Mouse (Mus musculus) hindbrain, embryonic 10.5 days (tissue): ENCODE results near the gene Tbc1d2. TPM values are rescaled to one million over a fixed set of nuclear protein-coding genes. Genes with fewer than 3 reads are reported as not detected.
"Not testable (repeated sequence)": the region's sequence is repeated elsewhere in the genome, so short reads cannot be mapped to it uniquely, and the experiment has no call there.

Source experiments
- DNase-seq: peaks from one replicate; pipeline ENCODE4 v3.0.0-alpha.2; 2017; ENCODE audit warnings: low spot score
- H3K27ac ChIP-seq: fragments of 300-500 bp; sonication (generic); 2 replicates; pipeline ENCODE4 v1.5.1; 2016; ENCODE audit warnings: mild to moderate bottlenecking, moderate library complexity
- H3K27me3 ChIP-seq: fragments of 300-500 bp; sonication (generic); 2 replicates; pipeline ENCODE4 v1.6.1; 2016; ENCODE audit warnings: mild to moderate bottlenecking; ENCODE audit not compliant: poor library complexity, insufficient read depth, severe bottlenecking
- H3K36me3 ChIP-seq: fragments of 300-500 bp; sonication (generic); 2 replicates; pipeline ENCODE4 v1.6.1; 2016; ENCODE audit warnings: mild to moderate bottlenecking, moderate library complexity
- H3K4me1 ChIP-seq: fragments of 300-500 bp; sonication (generic); replicated peaks from 2 replicates; pipeline ENCODE4 v1.6.1; 2016; ENCODE audit warnings: mild to moderate bottlenecking
- H3K4me3 ChIP-seq: fragments of 300-500 bp; sonication (generic); 2 replicates; pipeline ENCODE4 v1.5.1; 2016; ENCODE audit warnings: mild to moderate bottlenecking, moderate library complexity
- H3K9me3 ChIP-seq: fragments of 300-500 bp; sonication (generic); 2 replicates; pipeline ENCODE4 v1.6.1; 2016; ENCODE audit warnings: mild to moderate bottlenecking, moderate library complexity
- WGBS: fragments of 180-500 bp; shearing (Covaris S2); methylation state at CpG from one replicate; pipeline ENCODE4 v1.1.7; 2016; 5-methylcytosine and 5-hydroxymethylcytosine counted together
- polyA plus RNA-seq: library from polyadenylated mRNA; unstranded; fragments of >200 nt; fragmentation: Nextera tagmentation; extraction: Ambion mirVana; gene quantifications from 2 replicates; pipeline ENCODE4 v1.2.1, GENCODE M21; 2016

Tbc1d2 gene
- polyA plus RNA-seq, 1 experiment from 2014 or later: 2.0 TPM

DNA sequence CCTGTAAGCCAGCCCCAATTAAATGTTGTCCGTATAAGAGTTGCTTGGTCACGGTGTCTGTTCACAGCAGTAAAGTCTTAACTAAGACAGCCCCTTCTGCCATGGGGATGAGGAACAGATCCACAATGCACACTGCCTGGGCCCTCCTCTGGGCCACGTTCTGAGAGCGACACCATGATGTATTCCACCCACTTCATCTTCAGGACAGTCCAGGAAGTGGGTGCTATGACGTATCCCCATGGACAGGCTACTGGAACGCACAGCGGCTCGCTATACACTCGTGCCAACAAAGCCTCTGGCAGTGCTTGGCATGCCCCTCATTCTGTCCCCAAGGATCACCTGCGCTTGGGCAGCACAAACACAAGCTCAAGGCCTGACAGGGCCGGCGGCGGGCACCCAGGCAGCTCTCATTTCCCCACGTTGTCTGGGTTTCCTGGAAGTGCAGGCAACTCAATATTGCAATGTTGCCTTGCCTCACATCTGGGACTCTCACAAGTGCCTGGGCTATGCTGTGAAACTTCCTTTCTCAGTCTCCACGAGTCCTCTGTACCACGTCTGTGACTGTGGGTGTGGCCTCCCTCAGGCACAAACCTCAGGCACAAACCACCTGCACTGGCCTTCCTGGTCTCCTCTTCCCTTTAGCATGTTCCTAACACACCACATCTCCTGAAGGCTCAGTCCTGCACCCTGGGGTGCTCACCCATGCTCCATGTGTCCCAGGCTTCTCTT lies 14.1 kb downstream of the Tbc1d2 start:
- H3K36me3 ChIP-seq: no peaks in the 10 kb centered on the region
- WGBS: 94% methylated on average over 16 of the region's 16 CpGs
- DNase-seq: no peak

DNA sequence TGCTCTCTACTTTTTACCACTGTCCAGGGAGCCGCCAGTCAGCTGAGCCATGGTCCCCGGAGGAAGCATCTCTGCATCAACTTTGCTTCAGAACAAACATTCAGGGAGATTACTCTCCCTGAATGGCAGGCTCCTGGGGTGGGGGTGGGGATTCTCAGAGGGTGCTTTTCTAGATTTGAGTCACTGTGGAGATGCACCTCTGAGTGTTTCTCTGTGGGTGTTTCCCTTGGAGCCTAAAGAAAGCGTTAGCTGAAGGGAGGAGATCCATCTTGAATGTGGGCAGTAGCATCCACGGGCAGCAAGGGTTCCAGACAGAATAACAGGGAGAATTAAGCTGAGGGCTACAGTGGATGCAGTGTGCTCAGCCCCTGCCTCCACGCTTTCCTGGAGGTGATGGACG lies 15.1 kb downstream of the Tbc1d2 start:
- Histone ChIP-seq H3K36me3 (no peaks in the 10 kb centered on the region), H3K27me3 (0 out of 2 replicates have a peak, but pooled peaks cover 5% of the 10 kb centered on the region), H3K4me1 (peaks cover 11% of the 10 kb centered on the region; the same call in 1 of the 2 replicates), H3K9me3 (no peaks in the 10 kb centered on the region), H3K27ac (no peak overlapping the region), H3K4me3 (no peak overlapping the region)
- WGBS: 66% methylated on average over 6 of the region's 6 CpGs
- no peak for DNase-seq

More for the DNA sequence above, 14.1 kb downstream of the Tbc1d2 start:
- Histone ChIP-seq H3K4me1 (0 out of 2 replicates have a peak, but pooled peaks cover 4% of the 10 kb centered on the region), H3K27me3 (0 out of 2 replicates have a peak, but pooled peaks cover 5% of the 10 kb centered on the region), H3K4me3 (no peak overlapping the region), H3K27ac (no peak overlapping the region), H3K9me3 (no peaks in the 10 kb centered on the region)

DNA sequence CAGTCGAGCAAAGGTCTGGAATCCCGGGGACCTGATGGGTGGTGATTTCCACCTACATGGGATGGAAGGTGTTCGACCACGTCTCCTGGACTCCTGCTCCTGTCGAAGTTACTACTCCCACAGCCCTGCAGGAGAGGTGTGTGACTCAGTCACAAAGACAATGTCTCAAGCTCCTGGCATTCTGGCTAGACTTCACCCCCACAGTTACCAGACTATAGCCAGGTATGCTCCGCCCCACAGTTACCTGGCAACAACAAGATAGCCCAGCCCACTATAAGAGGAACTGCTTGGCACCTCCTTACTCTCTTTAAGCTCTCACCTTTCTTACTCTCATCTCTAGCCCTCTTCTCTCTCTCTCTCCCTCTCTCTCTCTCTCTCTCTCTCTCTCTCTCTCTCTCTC lies 16.4 kb downstream of the Tbc1d2 start:
- not testable (repeated sequence) for H3K4me3 ChIP-seq, H3K27ac ChIP-seq, DNase-seq, H3K27me3 ChIP-seq, H3K36me3 ChIP-seq, H3K9me3 ChIP-seq
- WGBS: 80% methylated on average over 6 of the region's 6 CpGs
- H3K4me1 ChIP-seq: peaks cover 23% of the 10 kb centered on the region

DNA sequence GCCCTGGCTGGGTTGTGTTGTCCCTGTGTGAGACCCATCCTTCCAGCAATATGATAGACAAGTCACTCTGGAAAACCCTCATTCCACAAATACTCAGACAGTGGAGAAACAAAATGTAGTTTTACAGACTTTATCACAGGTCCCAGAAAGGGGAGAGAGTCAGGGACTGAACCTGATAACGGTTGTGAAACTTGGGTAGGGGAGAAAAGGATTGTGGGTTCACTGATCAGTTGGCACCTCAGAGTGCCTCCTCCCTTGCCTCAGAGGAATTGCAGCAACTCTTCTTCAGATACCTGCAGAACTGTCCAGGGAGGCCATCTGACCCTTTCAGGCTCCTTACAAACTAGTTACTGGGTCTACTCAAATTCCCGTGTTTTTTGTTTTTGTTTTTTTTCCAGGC lies 17.5 kb downstream of the Tbc1d2 start:
- WGBS: 70% methylated on average over 2 of the region's 2 CpGs
- DNase-seq: no peak
- Histone ChIP-seq H3K27ac (no peak overlapping the region), H3K9me3 (no peaks in the 10 kb centered on the region), H3K36me3 (no peaks in the 10 kb centered on the region), H3K4me3 (no peak overlapping the region), H3K27me3 (0 out of 2 replicates have a peak, but pooled peaks cover 7% of the 10 kb centered on the region), H3K4me1 (peaks cover 31% of the 10 kb centered on the region)

DNA sequence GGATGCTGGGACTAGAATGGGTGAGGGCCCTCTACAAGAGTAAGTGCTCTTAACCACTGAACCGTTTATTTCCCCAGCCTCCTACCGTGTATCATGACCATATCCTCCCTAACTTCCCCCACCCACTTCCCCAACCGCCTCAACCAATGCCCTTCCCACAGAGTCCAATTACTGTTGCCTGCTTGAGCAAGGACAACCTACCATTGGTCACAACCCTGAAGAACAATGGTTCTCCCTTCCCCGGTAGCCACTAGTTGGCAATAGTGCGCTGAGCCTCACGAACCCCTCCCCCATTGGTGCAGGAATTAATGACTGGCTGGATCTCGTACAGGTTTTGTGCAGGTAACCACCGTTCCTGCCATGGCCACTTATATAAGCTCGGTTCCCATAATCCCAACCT lies 19.6 kb downstream of the Tbc1d2 start:
- H3K27me3 ChIP-seq: 0 out of 2 replicates have a peak, but pooled peaks cover 11% of the 10 kb centered on the region
- no peak overlapping the region for H3K4me3 ChIP-seq
- no peak for DNase-seq
- peaks cover 35% of the 10 kb centered on the region for H3K4me1 ChIP-seq
- no peaks in the 10 kb centered on the region for H3K9me3 ChIP-seq
- no peak overlapping the region for H3K27ac ChIP-seq
- 59% methylated on average over 9 of the region's 9 CpGs for WGBS
- no peaks in the 10 kb centered on the region for H3K36me3 ChIP-seq

DNA sequence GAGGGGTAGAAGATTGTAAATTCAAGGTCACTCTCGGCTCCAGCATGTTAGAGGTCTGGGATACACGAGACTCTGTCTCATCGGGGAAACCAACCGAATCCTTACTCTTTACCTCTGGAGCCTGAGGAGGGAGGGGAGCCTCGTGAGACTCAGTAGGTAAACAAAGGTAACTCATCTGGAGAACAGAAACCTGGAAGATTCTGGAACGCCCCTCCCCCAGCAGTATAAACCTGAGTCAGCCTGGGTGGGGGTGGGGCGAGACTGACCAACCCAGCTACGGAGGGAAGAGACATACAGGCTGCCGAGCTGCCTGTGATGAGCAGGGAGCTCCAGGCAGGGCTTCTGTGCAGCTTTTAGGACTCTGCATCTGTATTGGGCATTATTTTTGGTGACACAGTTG lies 21.1 kb downstream of the Tbc1d2 start:
- DNase-seq: no peak
- Histone ChIP-seq H3K4me3 (no peak overlapping the region), H3K4me1 (peaks cover 35% of the 10 kb centered on the region), H3K27me3 (0 out of 2 replicates have a peak, but pooled peaks cover 7% of the 10 kb centered on the region), H3K36me3 (no peaks in the 10 kb centered on the region), H3K27ac (peak overlapping the region; percentile 23; the same call in 1 of the 2 replicates), H3K9me3 (no peaks in the 10 kb centered on the region)
- WGBS: 46% methylated on average over 9 of the region's 9 CpGs

DNA sequence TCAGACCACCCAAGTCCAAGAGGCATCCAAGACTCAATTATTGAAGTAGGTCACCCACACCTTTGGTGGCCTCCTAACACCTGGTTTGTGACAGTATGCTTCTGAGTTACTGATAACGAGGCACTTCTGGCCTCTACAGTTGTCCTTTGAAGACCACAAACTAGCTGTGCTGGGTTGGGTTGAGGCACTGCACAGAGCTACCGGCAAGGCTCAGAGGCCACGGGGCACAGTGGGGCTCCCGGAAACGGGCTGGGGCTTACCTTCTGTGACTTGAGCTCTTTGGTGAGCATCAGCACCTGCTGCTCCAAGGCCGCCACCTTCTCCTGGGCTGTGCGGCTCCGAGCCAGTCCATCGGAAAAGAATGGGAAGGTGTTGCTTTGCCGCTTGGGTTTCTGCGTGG lies 21.9 kb downstream of the Tbc1d2 start:
- H3K4me3 ChIP-seq: no peak overlapping the region
- 80% methylated on average over 11 of the region's 11 CpGs for WGBS
- peaks cover 35% of the 10 kb centered on the region for H3K4me1 ChIP-seq
- no peak for DNase-seq
- H3K27ac ChIP-seq: no peak overlapping the region
- 0 out of 2 replicates have a peak, but pooled peaks cover 7% of the 10 kb centered on the region for H3K27me3 ChIP-seq
- no peaks in the 10 kb centered on the region for H3K9me3 ChIP-seq
- H3K36me3 ChIP-seq: no peaks in the 10 kb centered on the region

DNA sequence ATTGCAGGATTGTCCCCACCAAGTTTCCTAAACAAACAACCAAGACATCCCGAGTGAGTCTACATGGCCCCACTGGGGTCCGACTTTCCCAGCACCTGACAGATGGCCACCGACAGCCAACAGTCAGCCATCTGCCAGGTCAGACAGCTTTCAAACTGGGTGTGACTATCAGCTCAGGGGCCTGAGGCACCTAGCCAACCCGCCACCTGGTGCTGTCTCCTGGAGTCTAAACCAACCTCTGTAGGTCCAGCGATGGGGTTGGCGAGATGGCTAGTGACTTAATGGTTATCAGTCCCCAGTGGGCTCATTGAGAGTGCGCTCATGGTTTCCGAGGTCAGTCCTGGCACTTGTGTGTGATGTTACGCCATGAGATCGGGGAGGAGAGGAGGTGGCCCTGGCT lies 24.9 kb downstream of the Tbc1d2 start:
- Histone ChIP-seq H3K36me3 (no peaks in the 10 kb centered on the region), H3K27me3 (peaks cover 21% of the 10 kb centered on the region), H3K9me3 (no peaks in the 10 kb centered on the region), H3K4me1 (peaks cover 38% of the 10 kb centered on the region), H3K4me3 (no peak overlapping the region), H3K27ac (peak overlapping the region; percentile 40; the same call in 1 of the 2 replicates)
- no peak for DNase-seq
- WGBS: 80% methylated on average over 10 of the region's 10 CpGs

DNA sequence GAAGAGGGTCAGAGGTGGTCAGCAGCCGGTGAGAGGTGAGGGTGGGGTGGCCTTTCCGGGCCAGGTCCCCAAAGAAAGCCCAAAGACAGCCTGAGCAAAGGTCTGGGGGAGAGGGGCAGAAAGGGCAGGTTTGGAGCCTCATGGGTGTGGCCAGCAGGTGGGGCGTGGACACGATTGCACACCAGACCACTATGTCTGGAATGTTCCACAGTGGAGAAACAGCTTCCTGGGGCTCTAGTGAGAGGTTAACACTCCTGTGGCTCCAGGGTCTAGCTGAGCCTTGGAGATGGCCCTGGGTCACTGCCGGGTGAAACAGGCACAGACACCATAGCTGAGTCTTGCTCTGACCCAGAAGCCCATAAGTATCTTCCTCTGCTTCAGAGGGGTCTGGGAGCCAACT lies 27.0 kb downstream of the Tbc1d2 start:
- no peak for DNase-seq
- peaks cover 32% of the 10 kb centered on the region for H3K27me3 ChIP-seq
- H3K27ac ChIP-seq: no peak overlapping the region
- no peaks in the 10 kb centered on the region for H3K36me3 ChIP-seq
- peaks cover 26% of the 10 kb centered on the region; the same call in 1 of the 2 replicates for H3K4me1 ChIP-seq
- WGBS: 81% methylated on average over 5 of the region's 5 CpGs
- H3K9me3 ChIP-seq: no peaks in the 10 kb centered on the region
- H3K4me3 ChIP-seq: no peak overlapping the region

DNA sequence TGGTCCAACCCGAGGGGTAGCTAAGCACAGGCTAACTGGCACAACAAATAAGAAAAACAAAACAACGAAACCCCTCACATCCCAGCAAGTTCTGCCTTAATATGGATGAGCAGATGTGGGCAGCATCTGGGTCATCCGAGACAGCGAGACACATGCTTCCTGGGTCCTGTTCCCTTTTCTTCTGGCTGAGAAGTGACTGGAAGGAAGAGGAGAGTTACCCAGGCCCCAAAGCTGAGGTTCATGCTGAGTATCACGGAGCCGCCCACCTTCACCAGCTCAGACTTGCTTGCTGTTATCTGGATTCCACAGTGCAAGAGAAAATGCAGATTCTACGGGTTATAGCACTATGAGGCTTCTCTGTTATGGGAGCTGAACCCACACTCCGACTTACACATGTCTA lies 29.1 kb downstream of the Tbc1d2 start:
- peaks cover 35% of the 10 kb centered on the region for H3K27me3 ChIP-seq
- peak overlapping the region; percentile 45 for H3K4me3 ChIP-seq
- WGBS: 80% methylated on average over 8 of the region's 8 CpGs
- DNase-seq: no peak
- no peaks in the 10 kb centered on the region for H3K36me3 ChIP-seq
- H3K4me1 ChIP-seq: peaks cover 20% of the 10 kb centered on the region; the same call in 1 of the 2 replicates
- H3K9me3 ChIP-seq: no peaks in the 10 kb centered on the region
- H3K27ac ChIP-seq: no peak overlapping the region

DNA sequence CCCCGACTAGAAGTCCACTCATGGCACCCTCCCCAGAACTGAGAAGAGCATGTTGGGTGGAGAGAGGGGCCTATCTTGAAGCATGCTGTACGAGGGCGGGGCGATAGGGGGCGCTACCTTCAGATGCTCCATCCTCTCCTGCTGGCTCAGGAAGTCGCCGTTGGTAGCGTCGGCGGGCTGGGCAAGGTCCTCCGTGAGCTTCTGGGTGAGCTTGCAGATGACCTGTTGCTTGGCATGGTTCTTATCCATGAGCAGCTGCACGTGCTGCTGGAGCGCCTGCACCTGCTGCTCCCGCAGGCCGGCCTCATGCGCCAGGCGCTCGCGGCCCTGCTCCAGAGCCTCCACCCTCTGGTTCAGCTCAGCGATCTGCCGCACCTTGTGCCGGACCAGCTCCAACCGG lies 29.7 kb downstream of the Tbc1d2 start:
- 8% methylated on average over 23 of the region's 23 CpGs for WGBS
- H3K4me3 ChIP-seq: peak overlapping the region; percentile 45
- H3K27me3 ChIP-seq: peaks cover 41% of the 10 kb centered on the region

DNA sequence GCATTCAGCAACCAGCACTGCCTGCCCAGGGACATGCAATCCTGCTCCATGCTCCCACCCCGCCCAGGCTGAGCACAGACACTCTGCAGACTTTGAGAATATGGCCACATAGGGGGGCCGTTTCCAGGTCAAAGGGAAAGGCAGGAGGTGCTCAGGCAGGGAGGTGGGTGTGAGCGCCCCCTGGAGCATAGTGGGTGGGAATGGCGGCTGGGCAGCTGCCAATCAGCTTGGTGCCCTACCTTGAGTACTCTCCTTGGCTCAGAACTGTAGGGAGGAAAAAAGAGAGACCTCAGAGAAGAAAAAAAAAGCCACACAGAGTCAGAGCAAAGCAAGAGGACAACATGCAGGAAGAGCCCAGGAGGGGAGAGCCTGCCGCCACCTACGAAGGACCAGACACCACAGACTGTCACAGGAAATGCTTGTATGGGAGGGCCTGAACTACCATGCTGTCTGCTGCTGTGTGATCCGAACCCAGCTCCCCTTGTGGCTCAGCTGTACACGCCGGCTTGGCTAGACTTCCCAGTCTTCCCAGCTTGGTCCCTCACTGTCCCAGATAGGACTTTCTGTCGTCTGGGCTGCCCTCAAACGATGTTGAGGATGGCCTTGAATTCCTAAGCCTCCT lies 31.7 kb downstream of the Tbc1d2 start:
- 64% methylated on average over 11 of the region's 11 CpGs for WGBS
- DNase-seq: no peak
- no peaks in the 10 kb centered on the region for H3K36me3 ChIP-seq
- no peak overlapping the region for H3K4me3 ChIP-seq
- H3K27me3 ChIP-seq: peaks cover 55% of the 10 kb centered on the region
- no peaks in the 10 kb centered on the region for H3K9me3 ChIP-seq
- H3K27ac ChIP-seq: no peak overlapping the region
- peaks cover 16% of the 10 kb centered on the region; the same call in 1 of the 2 replicates for H3K4me1 ChIP-seq

More for the DNA sequence above, 29.7 kb downstream of the Tbc1d2 start:
- Histone ChIP-seq H3K9me3 (no peaks in the 10 kb centered on the region), H3K27ac (peak overlapping the region; percentile 73), H3K36me3 (no peaks in the 10 kb centered on the region), H3K4me1 (peaks cover 19% of the 10 kb centered on the region; the same call in 1 of the 2 replicates)
- peak; percentile 69 for DNase-seq

DNA sequence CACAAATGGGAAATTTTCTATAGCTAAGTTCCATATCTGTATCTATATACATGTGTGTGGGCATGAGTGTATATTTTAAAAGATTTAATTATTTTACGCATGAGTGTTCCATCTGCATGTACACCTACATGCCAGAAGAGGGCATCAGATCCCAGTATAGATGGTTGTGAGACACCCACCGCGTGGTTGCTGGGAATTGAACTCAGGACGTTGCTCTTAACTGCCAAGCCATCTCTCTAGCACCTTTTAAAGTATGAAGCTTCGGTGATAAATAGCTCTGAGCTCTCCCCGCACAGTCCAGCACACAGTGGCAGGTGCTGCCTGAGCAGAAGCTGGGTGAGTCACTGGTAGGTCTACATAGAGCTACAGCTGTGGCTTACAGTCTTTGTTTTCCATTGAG lies 32.6 kb downstream of the Tbc1d2 start:
- DNase-seq: no peak
- no peak overlapping the region for H3K4me3 ChIP-seq
- no peaks in the 10 kb centered on the region for H3K36me3 ChIP-seq
- 71% methylated on average over 6 of the region's 6 CpGs for WGBS
- peaks cover 19% of the 10 kb centered on the region; the same call in 1 of the 2 replicates for H3K4me1 ChIP-seq
- peaks cover 55% of the 10 kb centered on the region for H3K27me3 ChIP-seq
- no peak overlapping the region for H3K27ac ChIP-seq
- no peaks in the 10 kb centered on the region for H3K9me3 ChIP-seq
